Comparison of ENCODE assay signal across 9 mouse cellular contexts in the genomic region with DNA sequence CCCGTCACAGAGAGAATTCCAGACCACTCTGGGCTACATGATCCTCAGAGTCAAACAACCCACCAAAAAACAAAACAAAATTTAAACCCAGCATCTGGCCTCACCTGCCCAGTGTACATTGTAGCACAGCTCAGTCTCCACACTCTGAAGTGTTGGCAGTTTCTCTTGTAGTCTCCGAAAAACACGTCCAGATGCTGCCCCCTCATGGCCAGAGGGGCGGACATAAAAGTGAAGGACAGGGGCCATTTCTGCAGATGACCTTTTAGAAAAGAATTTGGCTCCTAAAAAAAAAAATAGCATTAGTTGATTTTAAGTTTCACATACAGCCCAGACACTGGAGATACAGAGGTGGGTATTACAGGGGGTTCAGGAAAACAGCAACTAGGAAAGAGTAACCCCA. TPM values are rescaled to one million over a fixed set of nuclear protein-coding genes. Genes with fewer than 3 reads are reported as not detected.
DNase-seq lines count a peak whose midpoint lies in the region; TF ChIP-seq lines count a peak whose summit lies in the region.
"Had no signal": no experiment of that assay in that cellular context is flagged by ENCODE, and none has a peak within 500 bp of the region (broad histone marks: within the 10 kb centered on the region; RNA-seq: fewer than 3 reads in every experiment).

No protein-coding gene starts in this region.

- H3K36me3 ChIP-seq in MEL (ENCODE audit: control insufficient read depth in 1 of 2, insufficient read depth in 2 of 2, low read length in 2 of 2): peaks cover 17 to 25% of the 10 kb centered on the region in 2 experiments

- H3K4me3 ChIP-seq in cerebellum, adult 2 months (replicated peaks; ENCODE audit: insufficient read depth, low read depth, low read length): no peak overlapping the region
- no peak overlapping the region for H3K4me3 ChIP-seq in MEL (ENCODE audit: control insufficient read depth in 1 of 2, insufficient read depth in 1 of 2, low read depth in 2 of 2, low read length in 2 of 2)
- H3K4me3 ChIP-seq: midbrain, embryonic 15.5 days had no signal

- TF ChIP-seq EP300 in MEL (IDR thresholded peaks at IDR 0.05; ENCODE audit: low read depth in 1 of 2, low read length in 2 of 2): no peak

- intact Hi-C loops in heart, postnatal 10 days (cut with DNase I): no loop called here

- no peak overlapping the region for H3K27ac ChIP-seq in cerebellum, adult 2 months (ENCODE audit: insufficient read depth, low read length)
- H3K27ac ChIP-seq in MEL (ENCODE audit: control insufficient read depth, low read depth, low read length): no peak overlapping the region
- H3K27ac ChIP-seq: midbrain, embryonic 15.5 days had no signal

- no peak for TF ChIP-seq RAD21 in MEL (IDR thresholded peaks at IDR 0.05; ENCODE audit: low read depth, low read length)

- no peak for DNase-seq in cerebellum, adult 2 months
- no peak for DNase-seq in cerebellum, adult 11 months
- DNase-seq in kidney, postnatal 10 days: peak; percentile 52
- DNase-seq in kidney, adult 11 months: no peak
- no peak for DNase-seq in MEL (ENCODE audit: low read depth, low spot score)
- DNase-seq in heart, postnatal 10 days: peak; percentile 27 to 53
- no peak for DNase-seq in frontal cortex, postnatal 36 days (ENCODE audit: low spot score in 2 of 2)
- DNase-seq in cerebellum, adult 9-11 months: no peak

- H3K9me3 ChIP-seq in MEL (replicated peaks; ENCODE audit: insufficient read depth, low read length): no peaks in the 10 kb centered on the region
- H3K9me3 ChIP-seq: midbrain, embryonic 15.5 days had no signal

- no peaks in the 10 kb centered on the region for H3K27me3 ChIP-seq in cerebellum, adult 2 months (ENCODE audit: control insufficient read depth, insufficient read depth, low read length)
- H3K27me3 ChIP-seq in MEL (ENCODE audit: control insufficient read depth in 1 of 2, insufficient read depth in 2 of 2, low read length in 2 of 2): no peaks in the 10 kb centered on the region
- H3K27me3 ChIP-seq: midbrain, embryonic 15.5 days had no signal

- no peak overlapping the region for H3K9ac ChIP-seq in MEL (ENCODE audit: control insufficient read depth, low read depth, low read length, poor library complexity, severe bottlenecking)
- H3K9ac ChIP-seq: midbrain, embryonic 15.5 days had no signal

- 45% methylated on average over 4 of the region's 4 CpGs for WGBS in cerebellum, adult 2 months

- TF ChIP-seq POLR2A in cerebellum, adult 2 months (IDR thresholded peaks at IDR 0.05; ENCODE audit: borderline replicate concordance, insufficient read depth, low read length): no peak
- no peak for TF ChIP-seq POLR2A in MEL (IDR thresholded peaks at IDR 0.05; ENCODE audit: control insufficient read depth in 1 of 2, insufficient read depth in 1 of 2, low read depth in 1 of 2, low read length in 2 of 2, poor library complexity in 1 of 2)

- H3K79me2 ChIP-seq in MEL (ENCODE audit: control insufficient read depth, insufficient read depth, low read length, poor library complexity): peaks cover 41% of the 10 kb centered on the region

- TF ChIP-seq CTCF in cerebellum, adult 2 months (IDR thresholded peaks at IDR 0.05; ENCODE audit: borderline replicate concordance, insufficient read depth, low read depth, low read length): 0 out of 2 replicates have a peak, but pooled peaks have one; percentile 18
- TF ChIP-seq CTCF in MEL (IDR thresholded peaks at IDR 0.05 in 2 of 3, conservative IDR thresholded peaks at IDR 0.05 in 1 of 3; ENCODE audit: control insufficient read depth in 1 of 3, insufficient read depth in 1 of 3, low read depth in 2 of 3, low read length in 3 of 3, poor library complexity in 1 of 3, severe bottlenecking in 1 of 3): peak; percentile 6 to 29 (median 28); a peak in 3 of 6 replicates

- no peaks in the 10 kb centered on the region for H3K4me1 ChIP-seq in cerebellum, adult 2 months (ENCODE audit: control insufficient read depth, insufficient read depth, low read length)
- peaks cover 0 to 10% of the 10 kb centered on the region in 2 experiments; a peak in 3 of 4 replicates for H3K4me1 ChIP-seq in MEL (ENCODE audit: control insufficient read depth in 1 of 2, insufficient read depth in 2 of 2, low read length in 2 of 2)

TF ChIP-seq in MEL, 35 proteins besides CTCF, POLR2A, EP300 and RAD21:
- no peak for TF ChIP-seq USF2 (IDR thresholded peaks at IDR 0.05; ENCODE audit: borderline replicate concordance in 1 of 2, insufficient read depth in 1 of 2, low read depth in 1 of 2, low read length in 2 of 2)
- no peak for TF ChIP-seq ZC3H11A (IDR thresholded peaks at IDR 0.05; ENCODE audit: low read depth, low read length)
- no peak for TF ChIP-seq TCF12 (IDR thresholded peaks at IDR 0.05; ENCODE audit: low read depth, low read length)
- no peak for TF ChIP-seq MYB (IDR thresholded peaks at IDR 0.05; ENCODE audit: low read depth, low read length)
- no peak for TF ChIP-seq SMC3 (IDR thresholded peaks at IDR 0.05; ENCODE audit: low read depth, low read length)
- no peak for TF ChIP-seq HCFC1 (IDR thresholded peaks at IDR 0.05; ENCODE audit: low read depth, low read length)
- no peak for TF ChIP-seq UBTF (IDR thresholded peaks at IDR 0.05; ENCODE audit: borderline replicate concordance, insufficient read depth, low read depth, low read length)
- TF ChIP-seq MAZ (IDR thresholded peaks at IDR 0.05; ENCODE audit: low read depth, low read length): no peak
- no peak for TF ChIP-seq USF1 (IDR thresholded peaks at IDR 0.05; ENCODE audit: low read depth, low read length)
- TF ChIP-seq SIN3A (IDR thresholded peaks at IDR 0.05; ENCODE audit: low read length): no peak
- TF ChIP-seq POLR2AphosphoS2 (IDR thresholded peaks at IDR 0.05; ENCODE audit: low read length): no peak
- no peak for TF ChIP-seq ELF1 (IDR thresholded peaks at IDR 0.05; ENCODE audit: low read depth, low read length)
- no peak for TF ChIP-seq ZMIZ1 (IDR thresholded peaks at IDR 0.05; ENCODE audit: low read depth, low read length)
- no peak for TF ChIP-seq JUND (IDR thresholded peaks at IDR 0.05; ENCODE audit: low read depth, low read length)

RNA-seq across cellular contexts. Expression of a gene that starts 4.7 kb away (rescaled TPM):
- 23.1 and 23.2 TPM in 2 replicates for polyA plus RNA-seq in cerebellum, adult 2 months (2012; rRNA removed)
- 124 and 130 TPM in 2 replicates for total RNA-seq in MEL (2012; rRNA removed)
- 100 to 1,000 TPM in 1 of 2 experiments, 10 to 100 TPM in 1; 63.5 to 149 TPM for polyA plus RNA-seq in MEL (2012; ENCODE audit: insufficient read depth in 1 of 2, insufficient read length in 2 of 2, low read depth in 1 of 2, low replicate concordance in 2 of 2, missing spikeins in 1 of 2)
- 1 to 10 TPM; 9.3 to 9.5 TPM for total RNA-seq in heart, postnatal 10 days (2021)

RNA-seq across cellular contexts. Expression of a gene that starts 12.1 kb away (rescaled TPM):
- 44.1 and 46.3 TPM in 2 replicates for polyA plus RNA-seq in cerebellum, adult 2 months (2012; rRNA removed)
- total RNA-seq in MEL (2012; rRNA removed): 16.0 and 19.5 TPM in 2 replicates
- 10 to 100 TPM in 1 of 2 experiments, not detected in 1; 59.1 TPM for polyA plus RNA-seq in MEL (2012; ENCODE audit: insufficient read depth in 1 of 2, insufficient read length in 2 of 2, low read depth in 1 of 2, low replicate concordance in 2 of 2, missing spikeins in 1 of 2)
- 10 to 100 TPM; 21.9 to 26.6 TPM for total RNA-seq in heart, postnatal 10 days (2021)

RNA-seq across cellular contexts. Expression of a gene that starts 28.6 kb away (rescaled TPM):
- polyA plus RNA-seq in cerebellum, adult 2 months (2012; rRNA removed): 54.4 and 55.5 TPM in 2 replicates
- 182 and 207 TPM in 2 replicates for total RNA-seq in MEL (2012; rRNA removed)
- polyA plus RNA-seq in MEL (2012; ENCODE audit: insufficient read depth in 1 of 2, insufficient read length in 2 of 2, low read depth in 1 of 2, low replicate concordance in 2 of 2, missing spikeins in 1 of 2): 100 to 1,000 TPM in 1 of 2 experiments, not detected in 1; 159 TPM
- 10 to 100 TPM; 40.1 to 46.8 TPM for total RNA-seq in heart, postnatal 10 days (2021)

RNA-seq across cellular contexts. Expression of a gene that starts 35.7 kb away (rescaled TPM):
- polyA plus RNA-seq in cerebellum, adult 2 months (2012; rRNA removed): 11.5 and 12.1 TPM in 2 replicates
- 3.3 and 4.9 TPM in 2 replicates for total RNA-seq in MEL (2012; rRNA removed)
- polyA plus RNA-seq in MEL (2012; ENCODE audit: insufficient read depth in 1 of 2, insufficient read length in 2 of 2, low read depth in 1 of 2, low replicate concordance in 2 of 2, missing spikeins in 1 of 2): 1 to 10 TPM in 1 of 2 experiments, not detected in 1; 3.3 TPM
- total RNA-seq in heart, postnatal 10 days (2021): 1 to 10 TPM; 3.4 to 4.3 TPM

RNA-seq across cellular contexts. Expression of a gene that starts 41.9 kb away (rescaled TPM):
- polyA plus RNA-seq in cerebellum, adult 2 months (2012; rRNA removed): 0.51 and 0.55 TPM in 2 replicates
- total RNA-seq in MEL (2012; rRNA removed): 120 and 124 TPM in 2 replicates
- polyA plus RNA-seq in MEL (2012; ENCODE audit: insufficient read depth in 1 of 2, insufficient read length in 2 of 2, low read depth in 1 of 2, low replicate concordance in 2 of 2, missing spikeins in 1 of 2): 100 to 1,000 TPM; 159 to 170 TPM
- total RNA-seq in heart, postnatal 10 days (2021): 10 to 100 TPM; 11.6 to 15.4 TPM

Comparison
In these comparisons a context has a peak if more than half of its experiments do, and no peak if none do; other contexts are left out.
1. DNase-seq: peak in kidney, postnatal 10 days (single experiment) and heart, postnatal 10 days (2 of 2); none in cerebellum, adult 2 months (0 of 2), cerebellum, adult 11 months (single experiment), kidney, adult 11 months (single experiment), MEL (single experiment), frontal cortex, postnatal 36 days (0 of 2) and cerebellum, adult 9-11 months (single experiment).
2. RNA of a gene that starts 4.7 kb away (total RNA-seq): 124 to 130 TPM in MEL; 9.3 to 9.5 TPM in heart, postnatal 10 days; every median in the first group is over 10 times any median in the second.